Mouse (Mus musculus): ENCODE data around the gene Sypl. TPM values are rescaled to one million over a fixed set of nuclear protein-coding genes. Genes with fewer than 3 reads are reported as not detected.

Gene Sypl
- polyA plus RNA-seq, 1 experiment, result 79.7 TPM

DNA sequence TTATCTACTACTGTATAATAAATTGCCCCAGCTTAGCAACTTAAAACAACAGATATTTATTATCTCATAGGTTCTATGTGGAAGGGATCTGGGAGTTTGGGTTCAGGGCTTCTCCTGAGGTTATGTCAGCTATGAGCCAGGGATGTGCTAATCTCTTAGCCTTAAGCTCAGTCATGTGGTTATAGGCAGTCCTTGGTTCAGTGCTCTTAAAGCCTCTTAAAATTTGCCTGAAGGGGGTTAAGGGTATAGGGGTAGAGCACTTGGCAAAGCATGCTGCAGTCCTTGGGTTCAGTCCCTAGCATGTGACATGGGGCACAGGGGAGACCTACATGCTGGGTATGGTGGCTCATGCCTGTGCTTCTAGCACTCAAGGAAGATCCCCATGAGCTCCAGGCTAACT is 8.4 kb downstream of the Sypl start:
- no peak overlapping the region for H3K27ac ChIP-seq (ENCODE audit: insufficient read depth, low read length)
- H3K9ac ChIP-seq (ENCODE audit: low read depth, poor library complexity, severe bottlenecking), result no peak overlapping the region
- no peaks in the 10 kb centered on the region for H3K4me1 ChIP-seq (ENCODE audit: control insufficient read depth, insufficient read depth, low read length)
- no peak overlapping the region for H3K4me3 ChIP-seq (ENCODE audit: low read depth, low read length)
- H3K36me3 ChIP-seq (ENCODE audit: control insufficient read depth, insufficient read depth, low read length, poor library complexity, severe bottlenecking), result no peaks in the 10 kb centered on the region
- no peaks in the 10 kb centered on the region for H3K9me3 ChIP-seq (replicated peaks; ENCODE audit: control insufficient read depth, insufficient read depth, low read length, poor library complexity, severe bottlenecking)
- no peaks in the 10 kb centered on the region for H3K27me3 ChIP-seq (ENCODE audit: control insufficient read depth, insufficient read depth, low read length, poor library complexity, severe bottlenecking)
- TF ChIP-seq EP300 (IDR thresholded peaks at IDR 0.05; ENCODE audit: insufficient read depth, low read depth, low read length) (no peak), CTCF (IDR thresholded peaks at IDR 0.05; ENCODE audit: low read depth, low read length) (no peak), POLR2A (IDR thresholded peaks at IDR 0.05; ENCODE audit: insufficient read depth, low read length) (no peak)

GRCm38 (mm10) chr12:32963858-32964257 is 10.2 kb downstream of the Sypl start:
- Histone ChIP-seq H3K4me3 (ENCODE audit: low read depth, low read length) (no peak overlapping the region), H3K9ac (ENCODE audit: low read depth, poor library complexity, severe bottlenecking) (no peak overlapping the region), H3K4me1 (ENCODE audit: control insufficient read depth, insufficient read depth, low read length) (no peaks in the 10 kb centered on the region), H3K9me3 (replicated peaks; ENCODE audit: control insufficient read depth, insufficient read depth, low read length, poor library complexity, severe bottlenecking) (no peaks in the 10 kb centered on the region), H3K27me3 (ENCODE audit: control insufficient read depth, insufficient read depth, low read length, poor library complexity, severe bottlenecking) (no peaks in the 10 kb centered on the region), H3K27ac (ENCODE audit: insufficient read depth, low read length) (no peak overlapping the region), H3K36me3 (ENCODE audit: control insufficient read depth, insufficient read depth, low read length, poor library complexity, severe bottlenecking) (peaks cover 8% of the 10 kb centered on the region)
- TF ChIP-seq CTCF (IDR thresholded peaks at IDR 0.05; ENCODE audit: low read depth, low read length) (no peak), POLR2A (IDR thresholded peaks at IDR 0.05; ENCODE audit: insufficient read depth, low read length) (no peak), EP300 (IDR thresholded peaks at IDR 0.05; ENCODE audit: insufficient read depth, low read depth, low read length) (no peak)

DNA sequence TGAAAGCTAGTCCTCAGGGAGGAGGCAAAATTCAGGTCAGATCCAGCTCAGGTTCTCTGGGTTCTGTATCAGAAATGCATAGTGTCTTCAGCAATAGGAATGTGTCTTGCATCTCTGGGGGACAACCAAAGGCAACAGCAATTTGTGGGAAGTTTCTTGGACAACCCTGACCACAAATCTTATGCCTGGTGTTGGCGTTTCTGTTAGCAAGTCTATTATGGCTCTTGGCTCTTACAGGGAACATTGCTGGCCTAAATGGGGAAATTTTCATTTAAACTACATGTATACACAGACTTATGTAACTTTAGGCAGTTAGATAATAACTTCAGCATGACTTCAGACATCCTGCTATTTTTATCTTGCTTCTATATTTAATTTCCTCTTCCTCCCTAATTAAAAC is 18.6 kb downstream of the Sypl start:
- Histone ChIP-seq H3K27ac (ENCODE audit: insufficient read depth, low read length) (no peak overlapping the region), H3K9me3 (replicated peaks; ENCODE audit: control insufficient read depth, insufficient read depth, low read length, poor library complexity, severe bottlenecking) (no peaks in the 10 kb centered on the region), H3K4me3 (ENCODE audit: low read depth, low read length) (no peak overlapping the region), H3K4me1 (ENCODE audit: control insufficient read depth, insufficient read depth, low read length) (no peaks in the 10 kb centered on the region), H3K9ac (ENCODE audit: low read depth, poor library complexity, severe bottlenecking) (no peak overlapping the region), H3K27me3 (ENCODE audit: control insufficient read depth, insufficient read depth, low read length, poor library complexity, severe bottlenecking) (no peaks in the 10 kb centered on the region), H3K36me3 (ENCODE audit: control insufficient read depth, insufficient read depth, low read length, poor library complexity, severe bottlenecking) (peaks cover 10% of the 10 kb centered on the region)
- TF ChIP-seq CTCF (IDR thresholded peaks at IDR 0.05; ENCODE audit: low read depth, low read length), result no peak
- TF ChIP-seq EP300 (IDR thresholded peaks at IDR 0.05; ENCODE audit: insufficient read depth, low read depth, low read length), result no peak
- TF ChIP-seq POLR2A (IDR thresholded peaks at IDR 0.05; ENCODE audit: insufficient read depth, low read length), result no peak

DNA sequence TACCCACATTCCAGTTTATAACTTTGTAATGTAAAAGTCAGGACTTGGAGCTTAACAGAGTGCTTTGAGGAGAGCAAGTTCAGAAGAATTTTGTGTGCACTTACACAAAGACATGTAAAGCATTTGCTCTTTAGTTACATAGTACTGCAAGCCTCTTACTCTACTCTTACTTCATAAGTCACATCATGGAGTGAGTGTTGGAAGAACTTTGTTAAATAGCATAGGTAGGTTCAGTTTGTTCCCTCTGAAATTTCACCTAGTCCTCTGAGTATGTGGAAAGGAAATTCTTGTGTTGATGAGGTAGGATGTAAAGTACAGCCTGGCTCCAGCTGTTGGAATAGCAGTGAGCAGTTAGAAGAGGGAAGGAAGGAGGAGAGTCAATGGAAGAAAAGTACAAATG is 21.2 kb downstream of the Sypl start:
- Histone ChIP-seq H3K36me3 (ENCODE audit: control insufficient read depth, insufficient read depth, low read length, poor library complexity, severe bottlenecking) (0 out of 2 replicates have a peak, but pooled peaks cover 2% of the 10 kb centered on the region), H3K27ac (ENCODE audit: insufficient read depth, low read length) (no peak overlapping the region), H3K9ac (ENCODE audit: low read depth, poor library complexity, severe bottlenecking) (no peak overlapping the region), H3K4me1 (ENCODE audit: control insufficient read depth, insufficient read depth, low read length) (no peaks in the 10 kb centered on the region), H3K27me3 (ENCODE audit: control insufficient read depth, insufficient read depth, low read length, poor library complexity, severe bottlenecking) (no peaks in the 10 kb centered on the region), H3K9me3 (replicated peaks; ENCODE audit: control insufficient read depth, insufficient read depth, low read length, poor library complexity, severe bottlenecking) (no peaks in the 10 kb centered on the region), H3K4me3 (ENCODE audit: low read depth, low read length) (no peak overlapping the region)
- TF ChIP-seq POLR2A (IDR thresholded peaks at IDR 0.05; ENCODE audit: insufficient read depth, low read length), result no peak
- no peak for TF ChIP-seq EP300 (IDR thresholded peaks at IDR 0.05; ENCODE audit: insufficient read depth, low read depth, low read length)
- no peak for TF ChIP-seq CTCF (IDR thresholded peaks at IDR 0.05; ENCODE audit: low read depth, low read length)

GRCm38 (mm10) chr12:32975501-32975900 is 21.8 kb downstream of the Sypl start:
- Histone ChIP-seq H3K4me3 (ENCODE audit: low read depth, low read length) (no peak overlapping the region), H3K9ac (ENCODE audit: low read depth, poor library complexity, severe bottlenecking) (no peak overlapping the region)
- TF ChIP-seq EP300 (IDR thresholded peaks at IDR 0.05; ENCODE audit: insufficient read depth, low read depth, low read length) (no peak), POLR2A (IDR thresholded peaks at IDR 0.05; ENCODE audit: insufficient read depth, low read length) (no peak), CTCF (IDR thresholded peaks at IDR 0.05; ENCODE audit: low read depth, low read length) (no peak)

GRCm38 (mm10) chr12:32982631-32983030 is 28.9 kb downstream of the Sypl start:
- Histone ChIP-seq H3K27me3 (ENCODE audit: control insufficient read depth, insufficient read depth, low read length, poor library complexity, severe bottlenecking) (no peaks in the 10 kb centered on the region), H3K9ac (ENCODE audit: low read depth, poor library complexity, severe bottlenecking) (no peak overlapping the region), H3K4me3 (ENCODE audit: low read depth, low read length) (no peak overlapping the region), H3K27ac (ENCODE audit: insufficient read depth, low read length) (no peak overlapping the region), H3K36me3 (ENCODE audit: control insufficient read depth, insufficient read depth, low read length, poor library complexity, severe bottlenecking) (no peaks in the 10 kb centered on the region), H3K9me3 (replicated peaks; ENCODE audit: control insufficient read depth, insufficient read depth, low read length, poor library complexity, severe bottlenecking) (no peaks in the 10 kb centered on the region), H3K4me1 (ENCODE audit: control insufficient read depth, insufficient read depth, low read length) (no peaks in the 10 kb centered on the region)
- TF ChIP-seq CTCF (IDR thresholded peaks at IDR 0.05; ENCODE audit: low read depth, low read length) (no peak), POLR2A (IDR thresholded peaks at IDR 0.05; ENCODE audit: insufficient read depth, low read length) (no peak), EP300 (IDR thresholded peaks at IDR 0.05; ENCODE audit: insufficient read depth, low read depth, low read length) (no peak)

More at GRCm38 (mm10) chr12:32975501-32975900, 21.8 kb downstream of the Sypl start:
- Histone ChIP-seq H3K9me3 (replicated peaks; ENCODE audit: control insufficient read depth, insufficient read depth, low read length, poor library complexity, severe bottlenecking) (no peaks in the 10 kb centered on the region), H3K36me3 (ENCODE audit: control insufficient read depth, insufficient read depth, low read length, poor library complexity, severe bottlenecking) (0 out of 2 replicates have a peak, but pooled peaks cover 2% of the 10 kb centered on the region), H3K4me1 (ENCODE audit: control insufficient read depth, insufficient read depth, low read length) (no peaks in the 10 kb centered on the region), H3K27ac (ENCODE audit: insufficient read depth, low read length) (no peak overlapping the region), H3K27me3 (ENCODE audit: control insufficient read depth, insufficient read depth, low read length, poor library complexity, severe bottlenecking) (no peaks in the 10 kb centered on the region)

Measured in ES-Bruce4 (cell line).